Mouse (Mus musculus): ENCODE data around the gene Olfr862. TPM values are rescaled to one million over a fixed set of nuclear protein-coding genes. Genes with fewer than 3 reads are reported as not detected.

The Olfr862 gene
- polyA plus RNA-seq (2012): not detected in 2 replicates

DNA sequence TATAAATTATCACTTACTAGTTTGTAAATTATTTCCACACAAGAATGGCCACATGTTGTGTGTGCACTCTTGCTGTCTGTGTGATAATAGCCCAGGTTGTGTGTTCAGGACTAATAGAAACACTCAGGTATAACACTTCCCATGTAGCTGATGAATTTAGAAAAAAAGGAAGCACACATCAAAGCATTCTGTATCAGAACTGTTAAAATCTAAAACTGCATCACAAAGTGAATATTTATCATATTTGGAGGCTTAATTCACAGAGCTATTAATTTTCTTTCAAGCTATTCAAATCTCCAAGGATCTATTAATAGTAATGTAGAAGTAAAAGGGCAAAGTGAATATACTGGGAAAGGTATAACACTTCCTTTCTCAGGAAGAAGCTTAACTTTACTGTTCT lies at the start of gene Olfr862:
Gene Olfr862 (minus strand): TSS at position 101 of the 400 bp plus-strand sequence.

DNA sequence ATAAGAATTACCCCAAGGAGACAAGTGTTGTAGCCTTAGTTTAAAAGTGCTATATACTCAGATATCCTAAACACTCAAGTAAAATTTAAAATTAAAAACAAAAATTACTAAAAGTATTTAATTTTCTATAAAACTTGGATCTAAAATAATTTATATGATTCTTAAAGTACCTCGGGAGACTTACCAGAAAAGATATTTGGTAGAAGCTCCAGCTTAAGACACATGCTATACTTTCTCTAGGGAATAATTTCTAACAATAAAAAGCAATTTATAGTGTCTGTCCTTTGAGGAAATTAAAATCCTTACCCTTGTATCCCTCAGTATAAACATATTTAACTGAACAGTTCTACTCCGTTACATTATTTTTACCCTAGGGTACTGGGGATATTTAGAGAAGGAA lies 28.8 kb upstream of the Olfr862 start, which contains the start of gene Olfr77:
Gene Olfr77 (plus strand): TSS at position 301 of the 400 bp plus-strand sequence.

DNA sequence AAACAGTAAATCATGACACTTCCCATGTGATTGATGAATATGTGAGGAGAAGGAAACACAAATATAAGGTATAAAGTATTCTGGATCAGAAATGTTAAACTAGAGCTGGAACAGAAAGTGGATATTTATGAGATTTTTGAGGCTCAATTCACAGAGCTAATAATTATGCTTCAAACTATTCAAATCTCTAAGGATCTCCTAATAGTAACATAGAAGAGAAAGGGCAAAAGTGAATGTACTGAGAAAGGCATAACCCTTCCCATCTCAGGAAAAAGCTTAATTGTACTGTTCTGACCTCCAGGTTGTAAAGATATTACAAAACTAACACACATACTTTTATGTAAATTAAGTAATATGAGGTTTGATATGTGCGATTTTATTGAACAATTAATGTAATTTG lies 38.2 kb downstream of the Olfr862 start, which contains the start of gene Olfr860:
Gene Olfr860 (minus strand): TSS at position 101 of the 400 bp plus-strand sequence.

Other genes starting within 250 kb of the Olfr862 start
- gene Olfr857, start 178.6 kb downstream of the Olfr862 start, polyA plus RNA-seq (2012): not detected in 2 replicates
- gene Olfr58, start 107.7 kb downstream of the Olfr862 start, polyA plus RNA-seq (2012): not detected in 2 replicates
- not detected in 2 replicates for gene Olfr859, start 83.1 kb downstream of the Olfr862 start, polyA plus RNA-seq (2012)
- not detected in 2 replicates for gene Olfr860, start 38.3 kb downstream of the Olfr862 start, polyA plus RNA-seq (2012)
- 0.04 TPM in 2 replicates for gene Olfr77, start 28.9 kb upstream of the Olfr862 start, polyA plus RNA-seq (2012)
- not detected in 2 replicates for gene Olfr866, start 140.0 kb upstream of the Olfr862 start, polyA plus RNA-seq (2012)
- gene Olfr867, start 169.6 kb upstream of the Olfr862 start, polyA plus RNA-seq (2012): not detected in 2 replicates
- not detected in 2 replicates for gene Olfr868, start 210.6 kb upstream of the Olfr862 start, polyA plus RNA-seq (2012)
- gene Olfr869, start 241.0 kb upstream of the Olfr862 start, polyA plus RNA-seq (2012): 0.03 TPM in 1 of 2 replicates, not detected in the other